Mouse (Mus musculus) macrophage (primary cell): Measurements from ENCODE around the gene Gm8251. TPM values are rescaled to one million over a fixed set of nuclear protein-coding genes. Genes with fewer than 3 reads are reported as not detected.

ENCODE experiments used
- H3K27ac ChIP-seq: fragments of 350-480 bp; formaldehyde crosslinking; 2 replicates; pipeline ENCODE4 v1.9.0; 2021
- H3K36me3 ChIP-seq: fragments of 350-480 bp; formaldehyde crosslinking; 2 replicates; pipeline ENCODE4 v1.9.0; 2021; ENCODE audit errors: inconsistent target
- H3K4me3 ChIP-seq: fragments of 350-480 bp; formaldehyde crosslinking; 2 replicates; pipeline ENCODE4 v1.9.0; 2021; ENCODE audit errors: inconsistent target
- H3K79me2 ChIP-seq: fragments of 350-480 bp; formaldehyde crosslinking; 2 replicates; pipeline ENCODE4 v1.9.0; 2021; ENCODE audit errors: inconsistent target
- WGBS: methylation state at CpG from one replicate; pipeline ENCODE4 v1.1.7; 2026; ENCODE audit warnings: inconsistent platforms; ENCODE audit not compliant: missing documents; 5-methylcytosine and 5-hydroxymethylcytosine counted together
- polyA plus RNA-seq: library from polyadenylated mRNA; stranded (reverse); fragments of 250-400 nt; gene quantifications from 3 replicates; pipeline ENCODE4 v1.2.4, GENCODE M21; 2018; ENCODE audit warnings: inconsistent platforms

Gm8251 gene
- polyA plus RNA-seq, 1 experiment from 2014 or later: not detected

DNA sequence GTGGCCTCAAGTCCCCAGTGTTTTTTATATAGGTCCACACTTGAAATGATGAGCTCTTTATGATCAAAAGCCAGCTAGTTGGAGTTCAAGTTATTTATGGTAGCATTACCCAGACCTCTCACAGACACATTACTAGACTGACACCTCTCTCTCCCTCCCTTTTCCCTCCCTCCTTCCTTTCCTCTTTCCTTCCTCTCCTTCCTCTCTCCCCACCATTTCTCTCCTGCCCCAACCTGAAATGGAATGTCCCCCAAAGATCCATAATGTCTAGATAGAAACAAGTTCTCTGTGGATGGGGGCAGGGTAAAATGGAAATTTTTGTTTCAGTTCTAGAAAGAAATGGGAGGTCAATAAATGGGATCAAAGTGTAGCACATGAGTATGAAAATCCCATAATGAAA, 41.8 kb downstream of the Gm8251 start, which contains the start of gene Mettl21c:
Gene Mettl21c, minus strand, starts transcription at position 101 of the 400 bp plus-strand sequence.
- Histone ChIP-seq H3K79me2 (no peaks in the 10 kb centered on the region), H3K4me3 (no peak within 1 kb of the TSS), H3K27ac (no peak within 1 kb of the TSS)

DNA sequence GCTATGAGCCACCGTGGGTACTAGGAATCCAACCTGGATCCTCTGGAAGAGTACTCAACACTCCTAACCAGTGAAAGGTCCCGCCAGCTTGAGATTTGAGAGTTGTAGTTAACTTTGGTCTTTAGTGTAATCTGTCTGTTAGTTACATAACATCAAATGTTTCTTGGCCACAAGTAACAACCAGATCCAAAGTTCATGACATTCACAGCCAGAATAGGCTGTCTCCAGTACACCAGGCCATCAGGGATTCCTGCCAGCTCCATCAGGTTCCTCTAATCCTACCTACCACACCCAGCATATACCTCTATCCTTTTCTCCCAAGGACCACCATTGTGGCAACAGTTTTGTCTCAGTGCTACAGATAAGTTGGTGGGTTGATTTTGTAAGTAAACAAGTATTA, 46.2 kb downstream of the Gm8251 start:
- Histone ChIP-seq H3K27ac (no peak overlapping the region), H3K79me2 (no peaks in the 10 kb centered on the region), H3K4me3 (no peak overlapping the region), H3K36me3 (no peaks in the 10 kb centered on the region)
- WGBS: 91% methylated on average over 2 of the region's 2 CpGs

More for the DNA sequence above, 41.8 kb downstream of the Gm8251 start, which contains the start of gene Mettl21c:
- H3K36me3 ChIP-seq: no peaks in the 10 kb centered on the region

Other genes starting within 250 kb of the Gm8251 start
- 23.6 to 48.9 TPM (median 37.7 TPM) in 3 replicates for gene Uxs1, start 234.1 kb downstream of the Gm8251 start, polyA plus RNA-seq
- 34.3 to 46.0 TPM (median 42.9 TPM) in 3 replicates for gene Tpp2, start 128.3 kb downstream of the Gm8251 start, polyA plus RNA-seq
- gene Mettl21c, start 41.9 kb downstream of the Gm8251 start, polyA plus RNA-seq: not detected in 3 replicates
- gene Tex30, start 40.5 kb upstream of the Gm8251 start, polyA plus RNA-seq: 6.4 to 14.7 TPM (median 9.7 TPM) in 3 replicates
- 8.4 to 13.7 TPM (median 9.8 TPM) in 3 replicates for gene Kdelc1, start 56.9 kb upstream of the Gm8251 start, polyA plus RNA-seq
- 9.3 to 13.5 TPM (median 13.2 TPM) in 3 replicates for gene Bivm, start 57.0 kb upstream of the Gm8251 start, polyA plus RNA-seq
- gene Ercc5, start 85.8 kb upstream of the Gm8251 start, polyA plus RNA-seq: 6.4 to 9.2 TPM (median 8.6 TPM) in 3 replicates
- not detected in 3 replicates for gene Mettl21e, start 157.0 kb upstream of the Gm8251 start, polyA plus RNA-seq